Mouse (Mus musculus) stomach, postnatal 0 days (tissue): ENCODE data around the gene Crygs. TPM values are rescaled to one million over a fixed set of nuclear protein-coding genes. Genes with fewer than 3 reads are reported as not detected.
A peak's percentile ranks its signal among the peaks of the same experiment; 100 is the strongest.

ENCODE experiments used
- ATAC-seq: fragments of 200-750 bp; cut with Nextera tagmentation; 2 replicates; pipeline ENCODE4 v1.8.0; 2017; ENCODE audit not compliant: low FRiP score, low TSS enrichment
- DNase-seq: peaks from one replicate; pipeline ENCODE4 v3.0.0-alpha.2; 2016; ENCODE audit warnings: low spot score
- H3K27ac ChIP-seq: fragments of 300-500 bp; sonication (generic); replicated peaks from 2 replicates; pipeline ENCODE4 v1.5.1; 2014; ENCODE audit warnings: mild to moderate bottlenecking, control low read depth
- H3K27me3 ChIP-seq: fragments of 300-500 bp; sonication (generic); 2 replicates; pipeline ENCODE4 v1.6.1; 2014; ENCODE audit warnings: low read length; ENCODE audit not compliant: control insufficient read depth, insufficient read depth
- H3K36me3 ChIP-seq: fragments of 300-500 bp; sonication (generic); 2 replicates; pipeline ENCODE4 v1.6.1; 2014; ENCODE audit warnings: low read length, mixed read lengths; ENCODE audit not compliant: control insufficient read depth, insufficient read depth
- H3K4me1 ChIP-seq: fragments of 300-500 bp; sonication (generic); replicated peaks from 2 replicates; pipeline ENCODE4 v1.6.1; 2014; ENCODE audit warnings: antibody characterized with exemption; ENCODE audit not compliant: control insufficient read depth, insufficient read depth
- H3K4me2 ChIP-seq: fragments of 300-500 bp; sonication (generic); replicated peaks from 2 replicates; pipeline ENCODE4 v1.6.1; 2014; ENCODE audit warnings: low read depth, mild to moderate bottlenecking, control low read depth, moderate library complexity
- H3K4me3 ChIP-seq: fragments of 300-500 bp; sonication (generic); 2 replicates; pipeline ENCODE4 v1.5.1; 2014; ENCODE audit warnings: low read depth, low read length, control low read depth
- H3K9ac ChIP-seq: fragments of 300-500 bp; sonication (generic); 2 replicates; pipeline ENCODE4 v1.6.1; 2014; ENCODE audit warnings: mild to moderate bottlenecking, low read length, control low read depth, mixed read lengths
- H3K9me3 ChIP-seq: fragments of 300-500 bp; sonication (generic); 2 replicates; pipeline ENCODE4 v1.6.1; 2016; ENCODE audit warnings: low read length; ENCODE audit not compliant: control insufficient read depth
- CTCF ChIP-seq: IDR thresholded peaks from 2 replicates; pipeline ENCODE4 v1.5.1; 2016; ENCODE audit warnings: antibody characterized with exemption, low read depth, mild to moderate bottlenecking, moderate library complexity
- EP300 ChIP-seq: optimal IDR thresholded peaks from 2 replicates; pipeline ENCODE3; 2016; ENCODE audit warnings: antibody characterized with exemption
- WGBS: fragments of 180-500 bp; shearing (Covaris S2); extraction: QIAGEN DNeasy Blood & Tissue Kit; methylation state at CpG from one replicate; pipeline ENCODE4 v1.1.7; 2014; 5-methylcytosine and 5-hydroxymethylcytosine counted together
- polyA plus RNA-seq: library from polyadenylated mRNA; unstranded; fragments of >200 nt; fragmentation: Nextera tagmentation; extraction: Ambion mirVana; gene quantifications from 2 replicates; pipeline ENCODE4 v1.2.1, GENCODE M21; 2015

Gene Crygs
- polyA plus RNA-seq, 1 experiment from 2014 or later: 0.11 TPM

DNA sequence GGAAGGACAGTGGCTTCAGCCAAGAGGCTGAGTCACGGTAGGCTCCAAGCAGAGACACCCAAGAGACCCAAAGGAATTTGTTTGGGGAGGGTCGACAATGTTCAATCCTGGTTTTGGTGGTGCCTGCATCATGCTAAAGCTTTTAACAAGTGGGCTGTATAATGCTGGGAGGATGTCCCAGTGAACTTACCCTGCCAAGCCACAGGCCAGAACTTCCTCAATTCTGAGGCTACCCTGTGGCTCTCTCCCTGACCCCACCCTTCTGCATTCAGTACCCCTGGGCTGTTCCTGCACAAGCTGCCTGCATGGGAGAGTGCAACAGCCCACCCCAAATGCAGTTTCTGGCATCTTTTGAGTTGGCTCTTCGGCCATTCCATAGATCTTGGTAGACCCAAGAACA, 12.9 kb downstream of the Crygs start:
- Histone ChIP-seq H3K36me3 (no peaks in the 10 kb centered on the region), H3K27me3 (no peaks in the 10 kb centered on the region), H3K4me2 (no peak overlapping the region), H3K4me1 (no peaks in the 10 kb centered on the region), H3K9me3 (no peaks in the 10 kb centered on the region), H3K9ac (no peak overlapping the region), H3K4me3 (no peak overlapping the region), H3K27ac (no peak overlapping the region)
- 59% methylated on average over 3 of the region's 3 CpGs for WGBS
- ATAC-seq (no peak), DNase-seq (no peak)
- TF ChIP-seq CTCF (no peak), EP300 (no peak)

DNA sequence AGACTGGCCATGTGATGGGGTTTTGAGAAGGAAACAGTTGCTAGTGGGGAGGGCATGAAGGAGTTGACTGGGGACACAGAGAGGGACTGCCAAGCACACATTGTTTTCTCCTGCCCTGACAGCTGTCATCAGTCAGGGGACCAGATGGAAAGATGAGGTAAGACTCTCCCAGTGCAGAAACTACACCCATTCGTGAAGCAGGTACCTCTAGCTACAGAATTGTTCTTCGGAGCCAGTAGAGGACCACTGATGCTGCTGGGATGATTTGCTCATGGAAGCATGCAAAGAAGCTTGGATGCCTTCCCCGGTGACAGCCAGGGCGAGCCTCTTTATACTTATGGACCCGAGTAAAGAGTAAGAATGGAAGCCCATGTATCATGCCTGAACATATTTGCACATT, 13.9 kb downstream of the Crygs start:
- Histone ChIP-seq H3K4me3 (no peak overlapping the region), H3K9ac (no peak overlapping the region), H3K27me3 (no peaks in the 10 kb centered on the region), H3K9me3 (no peaks in the 10 kb centered on the region), H3K36me3 (no peaks in the 10 kb centered on the region), H3K4me2 (no peak overlapping the region), H3K4me1 (no peaks in the 10 kb centered on the region), H3K27ac (no peak overlapping the region)
- WGBS: 63% methylated on average over 5 of the region's 5 CpGs
- no peak for DNase-seq
- no peak for TF ChIP-seq CTCF
- no peak for TF ChIP-seq EP300
- no peak for ATAC-seq

DNA sequence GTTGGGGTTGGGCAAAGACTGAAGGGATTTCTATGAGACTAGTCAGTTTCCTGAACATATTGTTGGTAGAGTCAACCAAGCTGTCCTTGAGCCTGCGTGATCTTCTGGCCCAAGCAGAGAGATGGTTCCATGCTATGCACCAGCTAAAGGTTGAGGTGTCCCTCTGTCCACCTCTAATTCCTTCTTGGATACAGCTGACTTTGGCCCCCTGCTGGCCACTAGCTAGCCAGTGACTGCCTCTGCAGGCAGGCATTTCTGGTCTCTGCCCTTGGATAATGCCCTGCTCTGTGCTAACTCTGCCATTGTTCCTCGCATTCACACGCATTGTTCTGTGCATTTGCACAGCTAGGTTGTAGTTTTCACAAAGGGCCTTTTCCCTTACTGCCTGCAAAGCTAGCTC, 15.9 kb downstream of the Crygs start:
- DNase-seq: peak; percentile 44

DNA sequence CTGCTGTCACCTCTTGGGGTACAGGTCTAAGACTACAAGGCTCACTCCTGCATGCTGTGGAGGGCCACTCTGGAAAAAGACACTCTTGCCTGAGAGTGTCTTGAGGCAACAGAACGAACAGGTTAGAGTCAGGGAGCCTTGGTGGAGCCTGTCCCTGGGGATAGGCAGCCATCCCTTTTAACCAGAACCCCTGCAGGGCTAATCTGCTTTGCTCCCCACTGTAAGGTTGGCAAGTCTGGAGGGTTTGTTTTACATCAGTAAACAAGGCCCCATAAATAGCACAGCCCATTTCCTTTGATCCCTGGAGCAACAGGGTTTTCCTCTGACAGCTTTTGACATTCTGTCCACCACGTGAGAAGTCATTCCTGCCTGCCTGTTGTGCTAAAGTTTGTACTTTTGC, 20.1 kb downstream of the Crygs start:
- H3K4me2 ChIP-seq: no peak overlapping the region
- H3K27ac ChIP-seq: no peak overlapping the region
- H3K4me1 ChIP-seq: no peaks in the 10 kb centered on the region
- H3K4me3 ChIP-seq: no peak overlapping the region
- no peaks in the 10 kb centered on the region for H3K36me3 ChIP-seq
- ATAC-seq (no peak), DNase-seq (no peak)
- H3K9me3 ChIP-seq: no peaks in the 10 kb centered on the region
- TF ChIP-seq CTCF: no peak
- no peak for TF ChIP-seq EP300
- WGBS: 39% methylated on average over 2 of the region's 2 CpGs
- H3K27me3 ChIP-seq: no peaks in the 10 kb centered on the region
- no peak overlapping the region for H3K9ac ChIP-seq

More for the DNA sequence above, 15.9 kb downstream of the Crygs start:
- no peaks in the 10 kb centered on the region for H3K36me3 ChIP-seq
- H3K27me3 ChIP-seq: no peaks in the 10 kb centered on the region
- 76% methylated on average over 3 of the region's 3 CpGs for WGBS
- H3K4me1 ChIP-seq: no peaks in the 10 kb centered on the region
- H3K9ac ChIP-seq: no peak overlapping the region
- no peaks in the 10 kb centered on the region for H3K9me3 ChIP-seq
- TF ChIP-seq EP300 (no peak), CTCF (peak; percentile 68)
- H3K4me2 ChIP-seq: no peak overlapping the region
- 0 out of 2 replicates have a peak, but pooled peaks have one; percentile 30 for ATAC-seq
- no peak overlapping the region for H3K27ac ChIP-seq
- no peak overlapping the region for H3K4me3 ChIP-seq

DNA sequence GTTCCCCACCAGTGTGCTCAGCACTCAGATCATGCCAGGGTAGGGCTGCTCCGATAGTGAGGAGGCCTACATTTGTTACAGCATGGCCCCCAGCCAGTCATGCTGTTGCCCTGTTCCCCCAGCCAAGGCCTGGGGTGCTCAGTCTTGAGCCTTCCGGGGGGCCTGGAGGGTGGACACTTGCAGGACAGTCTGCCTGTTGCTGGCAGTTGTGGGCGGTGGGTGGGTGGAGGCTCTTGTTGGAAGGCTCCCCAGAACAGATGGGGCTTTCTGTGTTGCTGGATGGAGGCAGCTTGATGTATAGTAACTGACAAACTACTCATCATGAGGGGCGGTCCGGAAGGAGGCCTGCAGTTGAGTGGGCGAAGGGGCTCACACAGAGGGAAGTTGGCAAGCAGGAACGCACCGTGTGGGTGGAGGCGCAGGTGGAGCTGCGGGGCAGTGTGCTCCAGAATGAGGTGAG, 21.4 kb downstream of the Crygs start:
- Histone ChIP-seq H3K27ac (no peak overlapping the region), H3K36me3 (no peaks in the 10 kb centered on the region), H3K9me3 (no peaks in the 10 kb centered on the region), H3K9ac (no peak overlapping the region), H3K4me1 (no peaks in the 10 kb centered on the region), H3K4me3 (no peak overlapping the region), H3K27me3 (no peaks in the 10 kb centered on the region), H3K4me2 (0 out of 2 replicates have a peak overlapping the region, but pooled peaks have one; percentile 23)
- 0 out of 2 replicates have a peak, but pooled peaks have one; percentile 32 for ATAC-seq
- TF ChIP-seq CTCF (no peak), EP300 (no peak)
- 25% methylated on average over 10 of the region's 10 CpGs for WGBS
- peak; percentile 21 for DNase-seq

DNA sequence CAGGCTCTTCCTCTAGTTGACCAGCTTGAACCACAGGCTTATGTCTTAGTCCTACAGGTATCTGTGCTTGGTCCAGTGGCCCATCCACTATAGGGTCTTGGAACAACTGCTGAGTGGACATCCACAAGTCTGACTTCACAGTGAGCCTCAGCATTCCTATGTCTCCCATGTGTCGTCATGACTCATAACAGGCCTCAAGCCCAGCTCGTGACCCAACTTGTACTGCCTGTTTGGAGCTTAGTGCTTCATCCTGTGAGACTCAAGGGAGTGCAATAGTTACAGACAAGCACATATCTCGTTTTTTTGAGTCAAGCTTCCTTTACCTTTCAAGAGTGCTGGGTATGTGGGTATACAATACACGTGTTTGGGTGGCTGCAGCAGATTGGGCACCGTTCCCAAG, 28.7 kb downstream of the Crygs start:
- H3K4me2 ChIP-seq: no peak overlapping the region
- WGBS: 63% methylated on average over 5 of the region's 5 CpGs
- H3K36me3 ChIP-seq: no peaks in the 10 kb centered on the region
- H3K9me3 ChIP-seq: no peaks in the 10 kb centered on the region
- H3K4me3 ChIP-seq: no peak overlapping the region
- ATAC-seq (no peak), DNase-seq (no peak)
- H3K27me3 ChIP-seq: no peaks in the 10 kb centered on the region
- TF ChIP-seq CTCF (no peak), EP300 (no peak)
- H3K4me1 ChIP-seq: no peaks in the 10 kb centered on the region
- no peak overlapping the region for H3K27ac ChIP-seq
- H3K9ac ChIP-seq: no peak overlapping the region
